Mouse (Mus musculus): ENCODE measurements around the gene Gm4131.
A peak's percentile ranks its signal among the peaks of the same experiment; 100 is the strongest.

Gm4131 gene

DNA sequence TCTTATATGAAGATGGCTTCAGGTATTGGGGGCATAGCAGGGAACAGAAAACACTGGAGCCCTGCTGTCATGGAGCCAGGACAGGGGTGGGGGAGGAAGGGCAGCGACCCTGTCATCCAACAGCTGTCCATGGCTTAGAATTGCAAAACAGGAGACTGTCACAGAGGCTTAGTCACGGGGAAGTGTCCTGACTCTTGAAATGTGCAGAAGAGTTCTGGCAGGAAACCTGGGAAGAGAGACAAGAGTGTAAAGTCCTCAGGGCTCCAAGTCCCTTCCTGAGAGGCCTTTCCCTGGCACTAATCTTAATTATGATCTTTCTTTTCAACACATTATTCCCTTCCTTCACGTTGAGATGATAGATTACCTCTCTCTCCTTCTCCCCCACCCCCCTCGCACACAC, 16.6 kb downstream of the Gm4131 start:
- DNase-seq (ENCODE audit: low spot score): no peak

DNA sequence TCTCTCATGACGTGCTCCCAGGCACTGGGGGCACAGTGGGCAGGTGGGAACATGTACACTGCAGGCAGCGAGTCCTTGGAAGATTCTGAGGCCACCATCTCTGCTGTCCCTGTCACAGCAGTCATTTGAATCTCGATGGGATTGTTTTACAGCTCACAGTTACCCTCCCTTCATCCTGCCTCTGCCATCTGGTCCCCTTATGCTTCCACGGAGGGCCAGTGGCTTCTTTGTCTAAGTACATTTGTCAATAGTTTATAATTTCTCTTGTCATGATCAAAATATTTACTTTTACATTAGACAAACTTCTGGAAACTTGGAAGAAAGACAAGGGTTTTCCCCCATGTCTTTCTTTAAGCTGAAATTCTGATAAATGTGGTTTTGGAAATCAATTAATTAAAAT, 20.0 kb downstream of the Gm4131 start:
- no peak for DNase-seq (ENCODE audit: low spot score)

GRCm38 (mm10) chr14:62546296-62546695, 20.4 kb downstream of the Gm4131 start:
- no peak for DNase-seq (ENCODE audit: low spot score)

- DNase-seq (ENCODE audit: low spot score): no peak
Measured at GRCm38 (mm10) chr14:62541751-62542150, 25.0 kb downstream of the Gm4131 start.

DNA sequence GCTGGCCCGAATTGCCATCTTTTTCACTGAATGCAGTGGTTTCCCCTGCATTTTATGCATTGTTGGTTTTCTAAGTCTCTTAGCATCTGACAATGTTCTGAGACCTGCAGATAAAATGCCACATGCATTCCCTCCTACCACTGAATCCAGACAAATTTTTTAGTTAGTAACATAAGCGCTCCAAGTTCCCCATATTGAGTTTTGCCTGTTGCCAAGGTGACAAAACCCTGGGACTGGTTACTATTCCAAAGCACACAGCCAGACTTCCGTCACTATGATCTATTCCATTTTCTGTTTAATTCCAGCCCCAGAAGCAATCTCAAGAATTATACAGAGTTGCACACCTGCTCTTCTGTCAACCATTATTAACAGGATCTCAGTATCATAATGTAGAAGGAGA, 26.9 kb downstream of the Gm4131 start:
- no peak for DNase-seq (ENCODE audit: low spot score)

DNA sequence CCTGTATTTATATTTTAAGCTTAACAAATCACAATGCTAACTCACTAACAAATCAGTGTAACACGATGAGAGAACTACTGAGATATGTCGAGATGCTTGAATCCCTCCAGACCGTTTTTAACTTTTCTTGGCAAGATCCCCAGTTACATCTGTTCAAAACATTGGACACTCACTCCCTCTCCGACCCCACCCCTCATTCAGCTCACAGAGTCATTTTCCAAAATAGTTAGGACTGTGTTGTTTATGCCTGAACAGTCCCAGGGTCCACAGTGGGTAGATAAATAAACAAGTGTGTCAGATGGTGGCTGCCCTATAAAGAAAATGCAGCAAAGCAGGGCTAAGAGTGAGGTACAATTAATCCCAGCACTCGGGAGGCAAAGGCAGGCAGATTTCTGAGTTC, 29.7 kb downstream of the Gm4131 start:
- DNase-seq (ENCODE audit: low spot score): no peak

GRCm38 (mm10) chr14:62536127-62536526, 30.6 kb downstream of the Gm4131 start:
- DNase-seq (ENCODE audit: low spot score): no peak

GRCm38 (mm10) chr14:62530951-62531350, 35.8 kb downstream of the Gm4131 start:
- DNase-seq (ENCODE audit: low spot score): no peak

DNA sequence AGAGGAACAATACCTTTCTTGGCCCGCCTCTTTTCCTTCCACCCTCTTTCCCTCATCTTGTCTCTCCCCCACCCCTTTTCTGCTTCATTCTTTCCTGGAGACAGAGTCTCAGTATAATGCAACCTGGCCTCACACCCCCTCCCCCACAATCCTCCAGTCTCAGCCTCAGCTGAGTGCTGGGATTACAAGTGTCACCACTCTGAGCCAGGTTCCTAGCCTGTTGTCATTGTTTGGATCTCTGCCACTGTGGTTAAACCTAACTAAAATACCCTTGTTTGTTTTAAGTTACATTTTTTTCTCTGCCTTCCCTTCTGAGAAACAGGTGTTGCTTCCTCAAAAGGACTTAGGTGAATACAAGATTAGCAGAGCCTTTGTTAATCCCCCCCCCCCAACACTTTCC, 53.9 kb downstream of the Gm4131 start:
- no peak for DNase-seq (ENCODE audit: low spot score)

- no peak for DNase-seq (ENCODE audit: low spot score)
Measured at GRCm38 (mm10) chr14:62509350-62509749, 57.4 kb downstream of the Gm4131 start.

DNA sequence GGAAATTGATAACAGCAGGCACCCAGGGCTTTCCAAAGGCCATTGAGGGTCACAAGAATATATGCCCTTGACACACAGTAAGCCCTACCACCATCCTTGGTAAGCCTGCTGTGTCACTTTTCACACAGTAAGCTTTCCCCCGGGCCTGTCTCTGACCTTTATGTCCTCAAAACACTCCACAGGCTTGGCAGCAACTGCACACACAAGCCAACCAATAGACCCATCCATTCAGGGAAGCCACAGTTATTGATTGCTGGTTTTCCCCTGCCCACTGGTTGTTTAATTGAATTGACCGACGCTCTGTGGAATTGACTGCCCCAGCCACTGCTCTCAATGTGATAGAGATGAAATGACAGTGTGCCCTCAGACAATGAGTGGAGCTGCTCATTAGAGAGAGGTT, 60.5 kb downstream of the Gm4131 start:
- DNase-seq (ENCODE audit: low spot score): no peak

- no peak for DNase-seq (ENCODE audit: low spot score)
Measured at GRCm38 (mm10) chr14:62497391-62497790, 69.3 kb downstream of the Gm4131 start.

DNA sequence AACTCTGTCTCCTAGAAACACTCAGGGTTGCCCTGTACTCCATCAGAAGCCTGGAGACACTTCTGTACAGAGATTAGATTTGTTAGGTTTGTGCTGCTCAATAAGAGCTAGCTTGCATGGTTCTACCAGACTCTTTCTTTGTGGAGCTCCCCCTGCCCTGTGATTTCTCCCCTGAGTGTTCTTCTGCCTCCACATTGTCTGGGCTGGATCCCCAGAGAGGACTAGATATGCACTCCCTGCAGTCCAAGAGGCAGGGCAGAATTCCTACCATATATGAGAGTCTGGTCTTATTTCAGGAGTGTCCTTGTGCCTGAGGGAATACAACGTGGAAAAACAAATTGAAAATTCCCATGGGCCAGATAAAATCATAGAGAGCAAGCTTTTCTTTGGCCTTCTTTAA, 70.2 kb downstream of the Gm4131 start:
- no peak for DNase-seq (ENCODE audit: low spot score)

GRCm38 (mm10) chr14:62493456-62493855, 73.3 kb downstream of the Gm4131 start:
- DNase-seq (ENCODE audit: low spot score): no peak

DNA sequence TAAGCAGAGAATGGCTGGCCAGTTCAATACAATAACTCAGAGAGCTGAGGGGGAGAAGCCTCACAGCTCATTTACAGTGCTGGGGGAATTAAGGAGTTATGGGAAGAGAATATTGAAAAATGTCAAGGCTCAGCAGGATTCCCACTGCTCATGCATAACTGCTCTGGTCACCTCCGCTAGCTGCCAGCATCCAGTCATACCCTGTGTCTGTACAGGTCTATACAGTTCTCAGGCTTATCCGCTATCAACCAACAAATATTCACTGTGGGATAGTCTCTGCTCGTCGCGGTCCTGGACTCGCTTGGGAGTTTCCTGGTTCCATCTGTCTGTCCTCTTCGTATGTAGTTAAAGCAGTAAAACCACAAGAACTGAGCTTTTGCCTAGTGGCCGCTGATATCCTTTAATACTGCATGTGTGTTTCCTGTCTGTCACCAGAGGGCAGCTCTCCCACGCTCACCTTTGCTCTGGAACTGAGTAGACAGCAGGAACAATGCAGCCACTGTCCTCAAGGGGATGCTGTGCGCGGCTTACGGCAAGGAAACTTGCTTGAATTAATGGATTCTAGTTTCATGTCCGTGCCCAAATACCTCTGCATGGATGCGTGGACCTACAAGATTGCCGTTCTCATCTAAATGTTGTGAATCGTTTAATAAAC, 74.4 kb downstream of the Gm4131 start:
- peak; percentile 72 for DNase-seq (ENCODE audit: low spot score)

GRCm38 (mm10) chr14:62488270-62488669, 78.5 kb downstream of the Gm4131 start:
- DNase-seq (ENCODE audit: low spot score): no peak

- DNase-seq (ENCODE audit: low spot score): no peak
Measured at GRCm38 (mm10) chr14:62481381-62481780, 85.3 kb downstream of the Gm4131 start.

DNA sequence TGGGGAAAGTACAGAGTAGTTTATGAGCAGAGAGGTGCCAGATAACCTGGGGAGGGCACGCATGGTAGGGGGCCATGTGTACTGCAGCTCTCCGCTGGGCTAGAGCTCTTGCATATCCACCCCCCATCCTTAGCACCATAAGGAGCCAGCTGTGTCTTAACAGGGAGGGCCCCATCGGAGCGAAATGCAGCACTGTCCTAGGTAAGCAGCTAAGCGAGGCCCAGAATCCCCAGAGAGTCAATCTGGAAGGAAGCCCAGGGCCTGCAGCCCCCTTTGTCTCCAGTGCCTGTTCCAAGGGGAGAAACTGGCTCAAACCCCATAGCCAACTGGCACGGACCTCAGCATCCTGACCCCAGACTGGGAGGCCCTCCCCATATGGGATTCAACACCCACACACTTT, 87.3 kb downstream of the Gm4131 start:
- no peak for DNase-seq (ENCODE audit: low spot score)

- no peak for DNase-seq (ENCODE audit: low spot score)
Measured at GRCm38 (mm10) chr14:62474481-62474880, 92.2 kb downstream of the Gm4131 start.

GRCm38 (mm10) chr14:62472061-62472460, 94.7 kb downstream of the Gm4131 start:
- no peak for DNase-seq (ENCODE audit: low spot score)

GRCm38 (mm10) chr14:62468753-62469125, 98.0 kb downstream of the Gm4131 start:
- no peak for DNase-seq (ENCODE audit: low spot score)

DNA sequence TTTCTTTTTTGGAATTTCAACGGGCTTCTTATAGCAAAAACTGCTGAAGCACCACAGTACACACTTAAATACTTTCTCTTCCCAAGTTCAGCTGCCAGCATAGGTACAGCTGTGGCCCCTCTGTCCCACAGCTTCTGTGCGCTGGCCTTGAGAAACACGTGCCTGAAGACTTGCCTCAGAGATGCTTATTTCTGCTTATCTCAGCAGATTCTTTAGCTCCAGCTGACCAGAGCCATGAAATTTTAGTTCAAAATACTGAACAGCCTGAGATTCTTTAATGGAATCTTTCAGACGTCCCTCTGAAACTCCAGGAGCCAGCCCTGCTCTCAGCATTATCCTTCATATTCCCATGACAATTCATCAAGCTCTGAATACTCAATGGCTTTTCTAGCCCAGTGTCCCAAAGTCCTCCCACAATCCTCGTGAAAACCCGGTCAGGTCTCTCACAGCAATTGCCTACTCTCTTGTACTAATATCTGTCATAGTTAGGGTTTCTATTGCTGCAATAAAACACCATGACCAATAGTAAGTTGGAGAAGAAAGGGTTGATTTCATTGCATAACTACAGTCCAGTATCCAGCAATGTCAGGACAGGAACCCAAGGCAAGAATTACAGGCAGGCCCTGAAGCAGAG, 98.5 kb downstream of the Gm4131 start:
- no peak for DNase-seq (ENCODE audit: low spot score)

GRCm38 (mm10) chr14:62464966-62465365, 101.8 kb downstream of the Gm4131 start:
- DNase-seq (ENCODE audit: low spot score): peak; percentile 18

GRCm38 (mm10) chr14:62459541-62459940, 107.2 kb downstream of the Gm4131 start:
- no peak for DNase-seq (ENCODE audit: low spot score)

Data from ovary, postnatal 36 days (tissue).